Mouse (Mus musculus) liver, embryonic 15.5 days (tissue): ENCODE measurements at regions not wholly inside any gene's neighbourhood (a gene's known extent, or its start where the extent isn't known, plus 50 kb on each side); places are given as distances from the start of the nearest gene placed in this dataset.

ENCODE experiments used
- ATAC-seq: fragments of 200-750 bp; cut with Nextera tagmentation; 2 replicates; pipeline ENCODE4 v1.8.0; 2017; ENCODE audit warnings: moderate number of reproducible peaks, mild to moderate bottlenecking, moderate library complexity; ENCODE audit not compliant: insufficient read depth
- H3K27ac ChIP-seq: fragments of 300-500 bp; sonication (generic); replicated peaks from 2 replicates; pipeline ENCODE4 v1.5.1; 2015; ENCODE audit warnings: mild to moderate bottlenecking, inconsistent platforms
- H3K27me3 ChIP-seq: fragments of 300-500 bp; sonication (generic); 2 replicates; pipeline ENCODE4 v1.6.1; 2015; ENCODE audit warnings: mild to moderate bottlenecking, inconsistent platforms
- H3K36me3 ChIP-seq: fragments of 300-500 bp; sonication (generic); replicated peaks from 2 replicates; pipeline ENCODE4 v1.6.1; 2015; ENCODE audit warnings: moderate library complexity, mild to moderate bottlenecking, inconsistent platforms
- H3K4me1 ChIP-seq: fragments of 300-500 bp; sonication (generic); replicated peaks from 2 replicates; pipeline ENCODE4 v1.6.1; 2015; ENCODE audit warnings: inconsistent platforms
- H3K4me2 ChIP-seq: fragments of 300-500 bp; sonication (generic); 2 replicates; pipeline ENCODE4 v1.6.1; 2015; ENCODE audit warnings: moderate library complexity, mild to moderate bottlenecking, inconsistent platforms
- H3K4me3 ChIP-seq: fragments of 300-500 bp; sonication (generic); replicated peaks from 2 replicates; pipeline ENCODE4 v1.5.1; 2015; ENCODE audit warnings: mild to moderate bottlenecking, inconsistent platforms
- H3K9ac ChIP-seq: fragments of 300-500 bp; sonication (generic); 2 replicates; pipeline ENCODE4 v1.6.1; 2015; ENCODE audit warnings: moderate library complexity, mild to moderate bottlenecking, inconsistent platforms
- H3K9me3 ChIP-seq: fragments of 300-500 bp; sonication (generic); replicated peaks from 2 replicates; pipeline ENCODE4 v1.6.1; 2016; ENCODE audit warnings: inconsistent platforms
- WGBS: fragments of 180-500 bp; shearing (Covaris S2); methylation state at CpG from one replicate; pipeline ENCODE4 v1.1.7; 2015; ENCODE audit warnings: mixed read lengths; ENCODE audit not compliant: insufficient replicate concordance; 5-methylcytosine and 5-hydroxymethylcytosine counted together

GRCm38 (mm10) chr13:107598391-107598790 lies 445.9 kb upstream of the Smim15 start:
- no peaks in the 10 kb centered on the region for H3K9me3 ChIP-seq
- no peak for ATAC-seq
- 67% methylated on average over 1 of the region's 1 CpGs for WGBS
- H3K27ac ChIP-seq: no peak overlapping the region
- H3K4me1 ChIP-seq: 0 out of 2 replicates have a peak, but pooled peaks cover 4% of the 10 kb centered on the region
- no peaks in the 10 kb centered on the region for H3K36me3 ChIP-seq
- H3K9ac ChIP-seq: no peak overlapping the region
- no peaks in the 10 kb centered on the region; the same call in 1 of the 2 replicates for H3K27me3 ChIP-seq
- no peak overlapping the region for H3K4me2 ChIP-seq
- H3K4me3 ChIP-seq: no peak overlapping the region

DNA sequence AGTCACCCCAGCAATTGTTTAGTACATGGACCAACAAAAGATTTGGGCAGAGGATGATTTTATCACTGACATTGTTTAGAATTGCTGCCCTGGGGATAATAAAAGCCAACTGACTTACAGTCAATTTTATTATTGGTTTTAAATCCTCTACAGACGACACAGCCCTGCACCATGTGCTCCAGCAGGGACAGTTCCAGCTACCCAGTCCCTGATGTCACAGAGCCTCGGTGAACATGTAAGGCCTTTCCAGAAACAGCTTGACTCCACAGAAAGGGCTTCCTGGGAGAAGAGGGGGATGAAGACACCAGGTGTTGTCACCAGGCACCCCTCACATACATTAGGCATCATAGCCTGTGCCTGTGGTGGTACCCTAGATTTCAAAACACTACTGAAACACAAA lies 447.0 kb upstream of the Smim15 start:
- H3K36me3 ChIP-seq: no peaks in the 10 kb centered on the region
- ATAC-seq: no peak
- H3K27ac ChIP-seq: no peak overlapping the region
- 0 out of 2 replicates have a peak, but pooled peaks cover 4% of the 10 kb centered on the region for H3K4me1 ChIP-seq
- H3K9me3 ChIP-seq: no peaks in the 10 kb centered on the region
- no peak overlapping the region for H3K4me3 ChIP-seq
- H3K9ac ChIP-seq: no peak overlapping the region
- H3K4me2 ChIP-seq: no peak overlapping the region
- H3K27me3 ChIP-seq: no peaks in the 10 kb centered on the region; the same call in 1 of the 2 replicates
- 55% methylated on average over 2 of the region's 2 CpGs for WGBS

GRCm38 (mm10) chr13:107596183-107596582 lies 448.1 kb upstream of the Smim15 start:
- no peak overlapping the region for H3K4me2 ChIP-seq
- no peaks in the 10 kb centered on the region for H3K36me3 ChIP-seq
- H3K9ac ChIP-seq: no peak overlapping the region
- no peak for ATAC-seq
- H3K27me3 ChIP-seq: no peaks in the 10 kb centered on the region; the same call in 1 of the 2 replicates
- no peaks in the 10 kb centered on the region for H3K9me3 ChIP-seq
- no peak overlapping the region for H3K4me3 ChIP-seq
- WGBS: 29% methylated on average over 2 of the region's 2 CpGs
- H3K27ac ChIP-seq: no peak overlapping the region
- 0 out of 2 replicates have a peak, but pooled peaks cover 4% of the 10 kb centered on the region for H3K4me1 ChIP-seq

DNA sequence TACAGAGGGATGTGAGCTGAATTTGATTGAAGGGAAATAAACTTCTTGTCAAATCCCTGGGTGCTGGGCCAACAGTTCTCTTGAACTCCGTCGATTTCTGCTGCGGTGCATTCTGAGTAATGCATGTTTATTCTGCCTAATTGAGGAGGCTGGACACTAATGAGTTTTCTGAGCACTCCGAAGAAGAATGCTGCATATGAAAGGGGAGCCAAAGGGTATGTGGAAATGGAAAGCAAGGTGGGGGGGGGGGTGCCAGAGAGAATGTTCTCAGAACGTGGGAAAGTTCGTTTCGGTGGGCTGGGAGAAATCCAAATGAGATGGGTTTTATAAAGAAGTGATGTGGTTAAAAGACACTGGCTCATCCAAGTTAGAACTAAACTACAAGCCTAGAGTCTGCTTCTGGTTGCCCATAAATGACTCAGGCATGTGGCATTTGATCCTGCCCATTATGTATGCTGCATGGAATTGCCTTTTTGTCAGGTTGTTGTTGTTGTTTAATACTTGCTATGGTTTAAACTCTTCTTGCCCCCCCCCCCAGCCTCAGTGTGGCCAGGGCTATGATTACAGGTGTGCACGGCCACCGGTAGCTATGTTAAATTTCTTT lies 455.7 kb upstream of the Smim15 start:
- no peaks in the 10 kb centered on the region for H3K9me3 ChIP-seq
- no peak overlapping the region for H3K27ac ChIP-seq
- no peak overlapping the region for H3K4me3 ChIP-seq
- H3K4me2 ChIP-seq: no peak overlapping the region
- no peaks in the 10 kb centered on the region for H3K36me3 ChIP-seq
- no peaks in the 10 kb centered on the region for H3K27me3 ChIP-seq
- no peak for ATAC-seq
- H3K4me1 ChIP-seq: no peaks in the 10 kb centered on the region
- no peak overlapping the region for H3K9ac ChIP-seq
- WGBS: 63% methylated on average over 9 of the region's 9 CpGs

- H3K9me3 ChIP-seq: no peaks in the 10 kb centered on the region
- no peak overlapping the region for H3K9ac ChIP-seq
- H3K36me3 ChIP-seq: no peaks in the 10 kb centered on the region
- H3K27ac ChIP-seq: no peak overlapping the region
- no peak for ATAC-seq
- H3K27me3 ChIP-seq: no peaks in the 10 kb centered on the region
- WGBS: 61% methylated on average over 8 of the region's 8 CpGs
- H3K4me1 ChIP-seq: no peaks in the 10 kb centered on the region
- H3K4me2 ChIP-seq: no peak overlapping the region
- H3K4me3 ChIP-seq: no peak overlapping the region
Measured at GRCm38 (mm10) chr13:107587678-107588077, 456.6 kb upstream of the Smim15 start.

DNA sequence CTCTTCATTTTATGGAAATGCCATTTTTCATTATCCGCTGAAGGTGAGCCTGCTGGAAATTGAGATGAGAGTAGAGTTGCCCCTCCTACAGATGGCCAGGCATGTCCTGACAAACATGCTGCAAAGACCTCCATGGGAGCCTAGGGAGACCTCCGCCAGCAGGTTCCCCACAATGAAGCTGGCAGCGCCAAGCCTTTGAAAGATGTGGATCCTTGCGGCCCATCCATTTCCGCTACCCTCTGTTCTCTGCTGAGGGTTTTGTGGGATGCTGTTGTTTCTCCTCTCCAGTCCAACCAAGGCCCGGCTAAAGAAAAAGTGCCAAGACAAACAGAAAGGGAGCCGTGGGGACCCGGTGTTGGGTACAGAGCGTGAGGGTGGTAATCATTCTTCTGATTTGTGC lies 458.3 kb upstream of the Smim15 start:
- Histone ChIP-seq H3K9ac (no peak overlapping the region), H3K4me3 (no peak overlapping the region), H3K4me2 (no peak overlapping the region), H3K27me3 (no peaks in the 10 kb centered on the region), H3K4me1 (no peaks in the 10 kb centered on the region), H3K27ac (no peak overlapping the region), H3K36me3 (no peaks in the 10 kb centered on the region), H3K9me3 (no peaks in the 10 kb centered on the region)
- no peak for ATAC-seq
- 77% methylated on average over 9 of the region's 9 CpGs for WGBS

DNA sequence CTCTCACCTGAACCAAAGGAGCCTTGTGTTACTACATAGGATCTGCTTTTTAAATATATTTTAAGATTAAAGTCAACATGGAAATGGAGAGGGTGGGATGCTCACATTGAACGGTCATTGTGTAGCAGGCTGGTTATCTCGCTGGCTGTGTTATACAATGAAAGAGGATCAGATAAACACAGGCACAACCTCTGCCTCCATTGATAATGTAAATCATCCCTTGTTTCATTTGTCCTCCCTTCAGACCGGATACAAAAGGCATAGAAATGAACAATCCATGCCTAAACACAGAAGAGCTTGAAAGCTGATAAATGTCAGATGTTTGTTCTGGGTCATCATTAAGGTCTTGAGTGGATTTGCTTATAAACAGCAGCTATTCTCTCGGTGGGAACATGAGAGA lies 458.9 kb upstream of the Smim15 start:
- WGBS: 31% methylated on average over 4 of the region's 4 CpGs
- no peaks in the 10 kb centered on the region for H3K9me3 ChIP-seq
- no peak for ATAC-seq

DNA sequence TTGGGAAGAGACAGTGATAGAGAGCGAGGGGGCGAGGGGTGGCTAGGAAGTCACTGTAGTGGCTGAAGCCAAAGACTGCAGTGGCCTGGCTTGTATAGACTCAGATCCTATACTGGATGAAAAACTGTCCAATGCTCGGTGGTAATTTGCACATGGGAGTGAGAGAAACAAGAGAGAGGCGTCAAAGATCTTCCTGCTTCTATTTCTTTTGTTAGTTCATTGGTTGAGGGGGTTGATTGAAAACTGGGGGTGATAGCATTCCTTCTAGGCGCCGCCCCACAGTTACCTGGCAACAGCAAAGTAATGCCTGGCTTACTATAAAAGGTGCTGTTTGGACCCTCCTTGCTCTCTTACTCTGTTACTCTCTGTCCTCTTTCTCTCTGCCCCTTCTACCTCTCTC lies 465.3 kb upstream of the Smim15 start:
- Histone ChIP-seq H3K27me3 (no peaks in the 10 kb centered on the region), H3K4me1 (peaks cover 29% of the 10 kb centered on the region), H3K4me3 (no peak overlapping the region), H3K36me3 (no peaks in the 10 kb centered on the region), H3K27ac (no peak overlapping the region), H3K9ac (no peak overlapping the region), H3K9me3 (no peaks in the 10 kb centered on the region), H3K4me2 (no peak overlapping the region)
- ATAC-seq: no peak
- WGBS: 59% methylated on average over 6 of the region's 6 CpGs

More for the DNA sequence above, 458.9 kb upstream of the Smim15 start:
- no peaks in the 10 kb centered on the region for H3K36me3 ChIP-seq
- no peak overlapping the region for H3K27ac ChIP-seq
- no peaks in the 10 kb centered on the region for H3K4me1 ChIP-seq
- H3K27me3 ChIP-seq: no peaks in the 10 kb centered on the region
- no peak overlapping the region for H3K4me2 ChIP-seq
- H3K9ac ChIP-seq: no peak overlapping the region
- H3K4me3 ChIP-seq: no peak overlapping the region

DNA sequence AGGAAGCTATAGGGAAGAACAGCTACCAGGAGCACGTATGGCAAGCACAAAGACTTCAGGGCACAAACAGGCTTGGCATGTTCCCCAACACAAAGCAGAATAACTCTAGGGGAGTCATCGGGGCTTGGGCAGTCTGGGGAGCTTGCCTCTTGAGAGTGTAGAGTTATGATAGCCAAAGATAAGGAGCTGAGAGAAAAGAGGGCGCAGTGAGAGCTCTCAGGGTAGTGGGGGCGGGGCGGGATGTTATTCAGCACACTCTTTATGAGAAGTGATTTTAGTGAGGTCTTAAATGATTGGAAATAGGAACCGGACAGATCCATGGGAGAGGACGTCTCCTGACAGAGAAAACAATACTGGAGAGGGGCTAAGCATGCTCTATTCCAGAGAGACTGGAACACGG lies 466.4 kb upstream of the Smim15 start:
- Histone ChIP-seq H3K4me2 (peak overlapping the region; percentile 56), H3K27me3 (no peaks in the 10 kb centered on the region), H3K4me3 (no peak overlapping the region; the same call in 1 of the 2 replicates), H3K9ac (no peak overlapping the region), H3K9me3 (no peaks in the 10 kb centered on the region), H3K36me3 (no peaks in the 10 kb centered on the region), H3K27ac (peak overlapping the region; percentile 75), H3K4me1 (peaks cover 35% of the 10 kb centered on the region)
- WGBS: 34% methylated on average over 8 of the region's 8 CpGs
- ATAC-seq: peak; percentile 89

DNA sequence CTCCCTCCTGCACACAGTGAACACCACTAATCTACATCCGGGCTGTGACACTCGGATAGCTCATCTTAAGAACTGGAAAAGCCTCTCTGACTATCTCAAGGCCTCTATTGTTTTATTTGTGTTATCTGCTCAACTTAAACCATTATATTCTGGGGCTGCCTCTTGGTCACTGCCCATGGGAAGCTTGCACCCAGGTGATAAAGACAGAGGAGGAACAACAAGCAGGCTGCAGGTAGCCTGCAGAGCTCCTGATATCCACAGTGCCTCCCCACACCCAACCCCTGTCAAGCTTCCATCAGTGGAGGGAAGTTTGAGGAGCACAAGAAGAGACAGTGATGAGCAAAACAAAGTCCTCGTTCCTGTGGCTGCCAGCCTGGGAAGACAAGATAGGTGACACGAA lies 467.0 kb upstream of the Smim15 start:
- WGBS: 16% methylated on average over 4 of the region's 4 CpGs
- H3K36me3 ChIP-seq: no peaks in the 10 kb centered on the region
- H3K4me3 ChIP-seq: no peak overlapping the region; the same call in 1 of the 2 replicates
- H3K4me1 ChIP-seq: peaks cover 35% of the 10 kb centered on the region
- no peaks in the 10 kb centered on the region for H3K9me3 ChIP-seq
- peak; percentile 93 for ATAC-seq
- peak overlapping the region; percentile 56 for H3K4me2 ChIP-seq
- no peak overlapping the region for H3K9ac ChIP-seq
- no peaks in the 10 kb centered on the region for H3K27me3 ChIP-seq
- H3K27ac ChIP-seq: peak overlapping the region; percentile 75

GRCm38 (mm10) chr13:107576701-107577100 lies 467.5 kb upstream of the Smim15 start:
- Histone ChIP-seq H3K4me3 (no peak overlapping the region), H3K9ac (no peak overlapping the region), H3K27ac (peak overlapping the region; percentile 75), H3K9me3 (no peaks in the 10 kb centered on the region), H3K4me2 (peak overlapping the region; percentile 56), H3K36me3 (no peaks in the 10 kb centered on the region), H3K4me1 (peaks cover 35% of the 10 kb centered on the region), H3K27me3 (no peaks in the 10 kb centered on the region)
- ATAC-seq: no peak
- 40% methylated on average over 5 of the region's 5 CpGs for WGBS

GRCm38 (mm10) chr13:107575025-107575424 lies 469.2 kb upstream of the Smim15 start:
- Histone ChIP-seq H3K27me3 (no peaks in the 10 kb centered on the region), H3K9me3 (no peaks in the 10 kb centered on the region), H3K4me3 (no peak overlapping the region), H3K36me3 (no peaks in the 10 kb centered on the region), H3K9ac (no peak overlapping the region), H3K27ac (no peak overlapping the region), H3K4me1 (peaks cover 35% of the 10 kb centered on the region), H3K4me2 (no peak overlapping the region)
- 56% methylated on average over 3 of the region's 3 CpGs for WGBS
- no peak for ATAC-seq
